ENCODE assay signal across 8 mouse cellular contexts in the genomic region with DNA sequence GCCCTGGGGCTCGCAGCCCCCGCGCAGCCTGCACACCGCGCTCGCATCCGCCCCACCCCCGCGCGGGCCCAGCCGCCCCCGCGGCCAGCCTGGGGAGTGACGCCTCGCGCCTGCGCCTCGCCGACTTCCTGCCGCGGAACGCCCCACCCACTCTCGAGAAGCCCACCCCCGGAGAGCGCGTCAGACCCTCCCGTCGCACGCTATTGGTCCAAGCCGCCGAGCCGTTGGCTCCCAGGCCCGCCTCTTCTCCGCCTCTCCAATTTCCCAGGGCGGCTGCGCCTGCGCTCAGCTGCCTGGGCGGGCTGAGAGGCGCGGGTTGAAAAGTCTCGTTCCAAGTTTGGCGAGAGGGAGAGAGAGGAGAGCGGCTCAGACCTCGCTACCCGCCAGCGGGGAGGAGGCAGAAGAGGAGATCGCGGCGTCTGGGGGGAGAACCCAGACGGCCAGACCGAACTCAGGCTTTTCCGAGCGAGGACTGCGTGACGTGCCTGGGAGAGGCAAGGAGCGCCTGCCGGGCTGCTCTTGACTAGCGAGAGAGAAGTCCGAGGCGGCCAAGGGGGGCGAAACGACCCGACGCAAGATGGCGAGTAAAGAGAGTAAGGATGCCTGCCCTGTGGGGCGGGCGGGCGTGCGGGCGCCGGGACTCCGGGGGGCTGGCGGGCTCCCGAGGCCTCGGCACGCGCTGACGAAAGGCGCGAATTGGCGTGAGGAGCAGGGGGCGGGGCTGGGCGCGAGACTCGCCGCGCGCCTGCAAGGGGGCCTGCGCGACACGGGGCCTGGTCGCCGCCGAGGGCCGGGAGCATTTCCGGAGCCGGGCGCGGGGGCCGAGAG. TPM values are rescaled to one million over a fixed set of nuclear protein-coding genes. Genes with fewer than 3 reads are reported as not detected.
DNase-seq lines count a peak whose midpoint lies in the region; ATAC-seq and TF ChIP-seq lines count a peak whose summit lies in the region.

Gene Rbbp7, plus strand, starts transcription at position 288 of the 828 bp plus-strand sequence.

- peak within 1 kb of the TSS; percentile 60 for H3K4me2 ChIP-seq in embryonic facial prominence, embryonic 13.5 days
- H3K4me2 ChIP-seq in limb, embryonic 14.5 days (replicated peaks; ENCODE audit: low read depth, low read length, severe bottlenecking): peak within 1 kb of the TSS; percentile 54
- peak within 1 kb of the TSS; percentile 52 for H3K4me2 ChIP-seq in midbrain, postnatal 0 days (ENCODE audit: low read depth, low read length, poor library complexity, severe bottlenecking)

- peak; percentile 88 for TF ChIP-seq POLR2A in heart, adult 2 months (IDR thresholded peaks at IDR 0.05; ENCODE audit: insufficient read depth, low read depth, low read length)
- peak; percentile 87; the same call in 1 of the 2 replicates for TF ChIP-seq POLR2A in limb, embryonic 14.5 days (IDR thresholded peaks at IDR 0.05; ENCODE audit: borderline replicate concordance, extremely low read depth, insufficient read depth, insufficient read length)

- H3K9ac ChIP-seq in embryonic facial prominence, embryonic 13.5 days: peak within 1 kb of the TSS; percentile 83
- H3K9ac ChIP-seq in heart, adult 2 months (ENCODE audit: low read depth, low read length): peak within 1 kb of the TSS; percentile 82
- H3K9ac ChIP-seq in limb, embryonic 14.5 days (ENCODE audit: low read depth, low read length, severe bottlenecking): peak within 1 kb of the TSS; percentile 77
- peak within 1 kb of the TSS; percentile 56 for H3K9ac ChIP-seq in midbrain, postnatal 0 days (replicated peaks; ENCODE audit: low read length, poor library complexity, severe bottlenecking)

- WGBS in embryonic facial prominence, embryonic 13.5 days: 30% methylated on average over 93 of the region's 100 CpGs
- 22% methylated on average over 71 of the region's 100 CpGs for WGBS in heart, adult 2 months
- 14% methylated on average over 15 of the region's 100 CpGs for WGBS in limb, embryonic 14.5 days
- WGBS in midbrain, postnatal 0 days: 24% methylated on average over 39 of the region's 100 CpGs

- H3K36me3 ChIP-seq in embryonic facial prominence, embryonic 13.5 days: no peaks in the 10 kb centered on the region
- peaks cover 4% of the 10 kb centered on the region for H3K36me3 ChIP-seq in heart, adult 2 months (ENCODE audit: control insufficient read depth, insufficient read depth, low read length)
- H3K36me3 ChIP-seq in limb, embryonic 14.5 days (ENCODE audit: control insufficient read depth, insufficient read depth, low read length): peaks cover 12% of the 10 kb centered on the region; the same call in 1 of the 2 replicates
- no peaks in the 10 kb centered on the region for H3K36me3 ChIP-seq in midbrain, postnatal 0 days (ENCODE audit: insufficient read depth, low read length)

- no peak for TF ChIP-seq EP300 in heart, adult 2 months (IDR thresholded peaks at IDR 0.05; ENCODE audit: insufficient read depth, low read depth, low read length)

- no peaks in the 10 kb centered on the region for H3K9me3 ChIP-seq in embryonic facial prominence, embryonic 13.5 days
- no peaks in the 10 kb centered on the region for H3K9me3 ChIP-seq in limb, embryonic 14.5 days (ENCODE audit: control insufficient read depth, low read length)
- no peaks in the 10 kb centered on the region for H3K9me3 ChIP-seq in midbrain, postnatal 0 days (ENCODE audit: low read length)

- ATAC-seq in embryonic facial prominence, embryonic 13.5 days (ENCODE audit: insufficient number of reproducible peaks, insufficient read depth, low FRiP score, low TSS enrichment, low read depth): peak; percentile 97
- peak; percentile 95 for ATAC-seq in limb, embryonic 14.5 days (ENCODE audit: low FRiP score, low read depth)
- ATAC-seq in midbrain, postnatal 0 days (ENCODE audit: low FRiP score): peak; percentile 97

- no peak for TF ChIP-seq CTCF in heart, adult 2 months (IDR thresholded peaks at IDR 0.05)
- TF ChIP-seq CTCF in midbrain, postnatal 0 days (IDR thresholded peaks at IDR 0.05): no peak

- intact Hi-C loops in heart, adult 2 months (cut with DNase I): loop anchor here (1.0 kb wide), 1 partner anchor 25 kb away; no protein-coding TSS in a partner anchor

- peak; percentile 95 for DNase-seq in 3134 (ENCODE audit: extremely low read depth, insufficient read length, low spot score)
- peak; percentile 92 to 93 for DNase-seq in adrenal gland, postnatal 36 days
- peak; percentile 90 to 94 for DNase-seq in heart, adult 2 months
- DNase-seq in kidney, adult 9 months: peak; percentile 91
- peak; percentile 91 for DNase-seq in limb, embryonic 14.5 days (ENCODE audit: low spot score)
- DNase-seq in midbrain, postnatal 0 days (ENCODE audit: low spot score): peak; percentile 95
- peak; percentile 80 to 83 for DNase-seq in spleen, postnatal 14 days (ENCODE audit: low spot score in 2 of 2)

- H3K4me1 ChIP-seq in embryonic facial prominence, embryonic 13.5 days: peaks cover 7% of the 10 kb centered on the region; the same call in 1 of the 2 replicates
- H3K4me1 ChIP-seq in heart, adult 2 months (ENCODE audit: control insufficient read depth, insufficient read depth, low read length): 0 out of 2 replicates have a peak, but pooled peaks cover 1% of the 10 kb centered on the region
- H3K4me1 ChIP-seq in limb, embryonic 14.5 days (ENCODE audit: control insufficient read depth, insufficient read depth, low read length): peaks cover 4% of the 10 kb centered on the region; the same call in 1 of the 2 replicates
- no peaks in the 10 kb centered on the region for H3K4me1 ChIP-seq in midbrain, postnatal 0 days (ENCODE audit: insufficient read depth, low read length)

- no peaks in the 10 kb centered on the region for H3K79me2 ChIP-seq in heart, adult 2 months (replicated peaks; ENCODE audit: control insufficient read depth, insufficient read depth, low read length)

- peak within 1 kb of the TSS; percentile 63 for H3K4me3 ChIP-seq in embryonic facial prominence, embryonic 13.5 days
- H3K4me3 ChIP-seq in heart, adult 2 months: peak within 1 kb of the TSS; percentile 73
- peak within 1 kb of the TSS; percentile 60 for H3K4me3 ChIP-seq in limb, embryonic 14.5 days (replicated peaks; ENCODE audit: low read length)
- H3K4me3 ChIP-seq in midbrain, postnatal 0 days (ENCODE audit: low read depth, low read length): peak within 1 kb of the TSS; percentile 60

- H3K27me3 ChIP-seq in embryonic facial prominence, embryonic 13.5 days: peaks cover 5% of the 10 kb centered on the region; the same call in 1 of the 2 replicates
- no peaks in the 10 kb centered on the region for H3K27me3 ChIP-seq in heart, adult 2 months (ENCODE audit: control insufficient read depth, insufficient read depth, low read length)
- H3K27me3 ChIP-seq in limb, embryonic 14.5 days (ENCODE audit: control insufficient read depth, insufficient read depth, low read length): no peaks in the 10 kb centered on the region
- no peaks in the 10 kb centered on the region for H3K27me3 ChIP-seq in midbrain, postnatal 0 days (ENCODE audit: insufficient read depth, low read length)

- H3K27ac ChIP-seq in embryonic facial prominence, embryonic 13.5 days: peak within 1 kb of the TSS; percentile 98
- peak within 1 kb of the TSS; percentile 92 for H3K27ac ChIP-seq in heart, adult 2 months
- peak within 1 kb of the TSS; percentile 95 for H3K27ac ChIP-seq in limb, embryonic 14.5 days (replicated peaks; ENCODE audit: low read depth, low read length)
- peak within 1 kb of the TSS; percentile 83 for H3K27ac ChIP-seq in midbrain, postnatal 0 days (ENCODE audit: low read depth, low read length)

RNA-seq across cellular contexts. Expression of gene Rbbp7, which starts in this region (rescaled TPM):
- total RNA-seq in adrenal gland, postnatal 36 days (2021): 100 to 1,000 TPM; 169 to 183 TPM
- polyA plus RNA-seq in embryonic facial prominence, embryonic 13.5 days (2015; fragmentation: Nextera tagmentation; extraction: Ambion mirVana): 435 and 458 TPM in 2 replicates
- 100 to 1,000 TPM; 134 to 153 TPM for total RNA-seq in heart, adult 2 months (2021)
- polyA plus RNA-seq in heart, adult 2 months (2012; rRNA removed): 80.6 and 153 TPM in 2 replicates
- 220 and 266 TPM in 2 replicates for polyA plus RNA-seq in limb, embryonic 14.5 days (2012; rRNA removed)
- 433 and 459 TPM in 2 replicates for polyA plus RNA-seq in limb, embryonic 14.5 days (2014; fragmentation: Nextera tagmentation; extraction: Ambion mirVana)
- total RNA-seq in midbrain, postnatal 0 days (2014; rRNA removed): 113 and 134 TPM in 2 replicates
- polyA plus RNA-seq in midbrain, postnatal 0 days (2015; fragmentation: Nextera tagmentation; extraction: Ambion mirVana): 229 and 240 TPM in 2 replicates

Comparison
In these comparisons a context has a peak if more than half of its experiments do, and no peak if none do; other contexts are left out.
1. Peak in every context shown above with its lines: DNase-seq, ATAC-seq, H3K4me3 ChIP-seq and H3K27ac ChIP-seq.